Mouse (Mus musculus): ENCODE measurements around the gene Smim6.
A peak's percentile ranks its signal among the peaks of the same experiment; 100 is the strongest.

The Smim6 gene

GRCm38 (mm10) chr11:115933747-115934110 lies 21.9 kb downstream of the Smim6 start:
- no peak for DNase-seq (ENCODE audit: low read depth, low spot score)

- DNase-seq (ENCODE audit: low read depth, low spot score) = peak; percentile 23
Measured at GRCm38 (mm10) chr11:115939690-115940329, 28.0 kb downstream of the Smim6 start.

- no peak for DNase-seq (ENCODE audit: low read depth, low spot score)
Measured at GRCm38 (mm10) chr11:115941980-115942379, 30.2 kb downstream of the Smim6 start.

- no peak for DNase-seq (ENCODE audit: low read depth, low spot score)
Measured at GRCm38 (mm10) chr11:115945247-115945646, 33.4 kb downstream of the Smim6 start.

GRCm38 (mm10) chr11:115946221-115946828 lies 34.5 kb downstream of the Smim6 start:
- DNase-seq (ENCODE audit: low read depth, low spot score) = no peak

- DNase-seq (ENCODE audit: low read depth, low spot score) = no peak
Measured at GRCm38 (mm10) chr11:115948316-115948715, 36.5 kb downstream of the Smim6 start.

- DNase-seq (ENCODE audit: low read depth, low spot score) = no peak
Measured at GRCm38 (mm10) chr11:115950719-115951118, 38.9 kb downstream of the Smim6 start.

- DNase-seq (ENCODE audit: low read depth, low spot score) = no peak
Measured at GRCm38 (mm10) chr11:115954712-115955111, 42.9 kb downstream of the Smim6 start.

- DNase-seq (ENCODE audit: low read depth, low spot score) = no peak
Measured at GRCm38 (mm10) chr11:115955195-115955858, 43.5 kb downstream of the Smim6 start.

GRCm38 (mm10) chr11:115956453-115956852 lies 44.6 kb downstream of the Smim6 start:
- no peak for DNase-seq (ENCODE audit: low read depth, low spot score)

- DNase-seq (ENCODE audit: low read depth, low spot score) = no peak
Measured at GRCm38 (mm10) chr11:115957971-115958370, 46.2 kb downstream of the Smim6 start.

- DNase-seq (ENCODE audit: low read depth, low spot score) = no peak
Measured at GRCm38 (mm10) chr11:115959018-115959417, 47.2 kb downstream of the Smim6 start.

- DNase-seq (ENCODE audit: low read depth, low spot score) = no peak
Measured at GRCm38 (mm10) chr11:115962651-115963412, 51.0 kb downstream of the Smim6 start.
